Mouse (Mus musculus) liver, embryonic 14.5 days (tissue): ENCODE measurements at regions not wholly inside any gene's neighbourhood (a gene's known extent, or its start where the extent isn't known, plus 50 kb on each side); places are given as distances from the start of the nearest gene placed in this dataset.
"Not testable (repeated sequence)": the region's sequence is repeated elsewhere in the genome, so short reads cannot be mapped to it uniquely, and the experiment has no call there.

ENCODE experiments used
- ATAC-seq: fragments of 200-750 bp; cut with Nextera tagmentation; 2 replicates; pipeline ENCODE4 v1.8.0; 2017; ENCODE audit warnings: moderate number of reproducible peaks, mild to moderate bottlenecking, moderate library complexity; ENCODE audit not compliant: insufficient read depth
- DNase-seq, 3 experiments: peaks; one replicate each; pipeline ENCODE4 v3.0.0-alpha.2; 2012 to 2013; ENCODE audit warnings: low read depth in 3 of 3, low spot score in 3 of 3
- H3K27ac ChIP-seq: fragments of 300-500 bp; sonication (generic); 2 replicates; pipeline ENCODE4 v1.5.1; 2014; ENCODE audit warnings: moderate library complexity, mild to moderate bottlenecking, control low read depth, inconsistent platforms
- H3K27me3 ChIP-seq: fragments of 300-500 bp; sonication (generic); 2 replicates; pipeline ENCODE4 v1.6.1; 2014; ENCODE audit warnings: mild to moderate bottlenecking, low read length, moderate library complexity; ENCODE audit not compliant: control insufficient read depth, insufficient read depth
- H3K36me3 ChIP-seq: fragments of 300-500 bp; sonication (generic); replicated peaks from 2 replicates; pipeline ENCODE4 v1.6.1; 2014; ENCODE audit warnings: low read depth; ENCODE audit not compliant: control insufficient read depth, insufficient read depth
- H3K4me1 ChIP-seq, 2 experiments: fragments of 200-500 bp in 1 of 2; fragments of 300-500 bp in 1 of 2; sonication (generic) in 1 of 2; replicated peaks; 2 replicates each; pipeline ENCODE4 v1.6.1; 2012 to 2014; ENCODE audit warnings: antibody characterized with exemption in 1 of 2, inconsistent platforms in 1 of 2, low read length in 1 of 2; ENCODE audit not compliant: control insufficient read depth in 2 of 2, insufficient read depth in 2 of 2
- H3K4me2 ChIP-seq: fragments of 300-500 bp; sonication (generic); 2 replicates; pipeline ENCODE4 v1.6.1; 2014; ENCODE audit warnings: low read depth, mild to moderate bottlenecking, control low read depth, moderate library complexity
- H3K4me3 ChIP-seq, 2 experiments: fragments of 200-500 bp in 1 of 2; fragments of 300-500 bp in 1 of 2; sonication (generic) in 1 of 2; 2 replicates each; pipeline ENCODE4 v1.5.1; 2012 to 2014; ENCODE audit warnings: low read depth in 2 of 2, low read length in 2 of 2, mild to moderate bottlenecking in 2 of 2, control low read depth in 1 of 2, inconsistent platforms in 1 of 2, moderate library complexity in 1 of 2; ENCODE audit not compliant: insufficient read depth in 1 of 2
- H3K9ac ChIP-seq: fragments of 300-500 bp; sonication (generic); replicated peaks from 2 replicates; pipeline ENCODE4 v1.6.1; 2014; ENCODE audit warnings: mild to moderate bottlenecking, control low read depth, moderate library complexity
- H3K9me3 ChIP-seq: fragments of 300-500 bp; sonication (generic); 2 replicates; pipeline ENCODE4 v1.6.1; 2016; ENCODE audit warnings: low read length, mixed read lengths; ENCODE audit not compliant: control insufficient read depth
- CTCF ChIP-seq: IDR thresholded peaks from 2 replicates; pipeline ENCODE4 v1.5.1; 2016; ENCODE audit warnings: antibody characterized with exemption, low read depth, control low read depth
- EP300 ChIP-seq: IDR thresholded peaks from 2 replicates; pipeline ENCODE4 v1.6.1; 2016; ENCODE audit warnings: antibody characterized with exemption, low read depth
- WGBS: fragments of 180-500 bp; shearing (Covaris S2); extraction: QIAGEN DNeasy Blood & Tissue Kit; methylation state at CpG from one replicate; pipeline ENCODE4 v1.1.7; 2014; ENCODE audit not compliant: insufficient replicate concordance; 5-methylcytosine and 5-hydroxymethylcytosine counted together

DNA sequence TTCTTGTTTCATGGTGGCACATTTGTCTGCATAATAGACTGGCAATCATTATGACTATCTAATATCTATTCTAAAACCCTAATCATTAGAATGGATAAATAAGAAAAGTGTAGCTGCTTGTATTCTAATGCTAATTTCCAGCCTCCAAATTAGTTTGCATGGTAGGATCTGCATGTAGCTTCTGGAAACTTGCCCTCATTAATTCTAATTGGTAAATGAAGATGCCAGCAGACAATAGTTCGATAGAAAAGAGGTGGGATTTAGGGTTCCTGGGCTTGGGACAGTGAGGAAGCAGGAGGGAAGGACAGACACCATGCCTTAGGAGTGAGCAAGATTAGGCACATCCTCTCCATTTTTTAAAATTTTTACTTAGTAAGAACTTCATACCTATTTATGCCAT, 1008.3 kb downstream of the Basp1 start:
- DNase-seq (no peak), ATAC-seq (no peak)
- Histone ChIP-seq H3K4me2 (no peak overlapping the region), H3K9me3 (no peaks in the 10 kb centered on the region), H3K4me3 (no peak overlapping the region), H3K4me1 (no peaks in the 10 kb centered on the region), H3K9ac (no peak overlapping the region), H3K36me3 (no peaks in the 10 kb centered on the region), H3K27ac (no peak overlapping the region), H3K27me3 (no peaks in the 10 kb centered on the region)
- WGBS: 24% methylated on average over 1 of the region's 1 CpGs
- no peak for TF ChIP-seq EP300
- TF ChIP-seq CTCF: no peak

DNA sequence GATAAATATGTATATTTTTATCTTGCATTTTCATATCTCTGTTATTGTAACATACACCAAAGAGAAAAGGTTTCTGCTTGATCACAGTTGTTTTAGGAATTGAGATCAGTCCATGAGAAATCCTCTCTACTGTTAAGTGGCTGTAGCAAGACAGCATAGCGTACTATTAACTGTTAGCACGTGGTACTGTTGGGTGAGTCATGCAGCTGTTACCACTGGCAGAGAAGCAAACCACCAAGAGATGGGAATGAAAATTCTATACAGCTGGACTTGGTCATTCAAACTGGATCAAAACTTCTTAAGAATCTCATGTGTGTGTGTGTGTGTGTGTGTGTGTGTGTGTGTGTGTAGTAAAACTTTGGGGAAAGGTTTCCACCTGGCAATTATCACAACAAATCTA, 1013.5 kb downstream of the Basp1 start:
- Histone ChIP-seq H3K27me3 (no peaks in the 10 kb centered on the region), H3K9me3 (no peaks in the 10 kb centered on the region), H3K4me1 (no peaks in the 10 kb centered on the region), H3K9ac (no peak overlapping the region), H3K4me3 (no peak overlapping the region), H3K36me3 (no peaks in the 10 kb centered on the region), H3K4me2 (no peak overlapping the region), H3K27ac (no peak overlapping the region)
- WGBS: 63% methylated on average over 2 of the region's 2 CpGs
- DNase-seq: no peak
- TF ChIP-seq CTCF (no peak), EP300 (no peak)
- no peak for ATAC-seq

DNA sequence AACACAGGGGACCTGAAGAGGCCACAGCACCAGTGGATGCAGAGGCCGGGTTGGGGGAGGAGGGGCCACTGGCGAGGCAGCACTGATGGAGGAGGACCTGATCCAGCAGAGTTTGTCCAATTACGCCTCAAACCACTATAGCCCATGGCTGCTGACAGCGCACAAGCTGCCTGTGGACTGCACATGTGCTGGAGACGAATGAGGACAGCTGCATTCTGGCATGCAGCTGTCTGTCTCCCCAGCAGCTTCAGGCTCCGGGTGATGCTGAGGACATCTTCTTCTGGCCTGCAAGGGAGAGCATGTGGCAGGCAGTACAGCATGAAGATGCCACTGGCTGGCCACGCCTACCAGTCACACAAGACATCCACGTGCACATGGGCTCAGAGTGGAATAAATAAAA, 1055.2 kb downstream of the Basp1 start:
- Histone ChIP-seq H3K9ac (no peak overlapping the region), H3K36me3 (no peaks in the 10 kb centered on the region), H3K27ac (no peak overlapping the region), H3K4me2 (no peak overlapping the region), H3K9me3 (no peaks in the 10 kb centered on the region), H3K4me3 (no peak overlapping the region), H3K4me1 (no peaks in the 10 kb centered on the region), H3K27me3 (no peaks in the 10 kb centered on the region)
- ATAC-seq (no peak), DNase-seq (no peak)
- 54% methylated on average over 8 of the region's 8 CpGs for WGBS
- no peak for TF ChIP-seq EP300
- TF ChIP-seq CTCF: no peak

GRCm38 (mm10) chr15:24348975-24349560, 1064.5 kb downstream of the Basp1 start:
- H3K36me3 ChIP-seq: no peaks in the 10 kb centered on the region
- H3K27me3 ChIP-seq: no peaks in the 10 kb centered on the region
- no peak overlapping the region for H3K4me2 ChIP-seq
- no peaks in the 10 kb centered on the region for H3K9me3 ChIP-seq
- H3K9ac ChIP-seq: no peak overlapping the region
- 55% methylated on average over 1 of the region's 1 CpGs for WGBS
- no peak for DNase-seq
- H3K4me1 ChIP-seq: no peaks in the 10 kb centered on the region
- TF ChIP-seq EP300: no peak
- TF ChIP-seq CTCF: no peak
- H3K4me3 ChIP-seq: no peak overlapping the region
- no peak for ATAC-seq
- no peak overlapping the region for H3K27ac ChIP-seq

GRCm38 (mm10) chr15:24335876-24336275, 1077.7 kb downstream of the Basp1 start:
- H3K27me3 ChIP-seq, H3K36me3 ChIP-seq, ATAC-seq, H3K9ac ChIP-seq, H3K9me3 ChIP-seq, H3K27ac ChIP-seq, H3K4me1 ChIP-seq, DNase-seq, H3K4me3 ChIP-seq, H3K4me2 ChIP-seq: not testable (repeated sequence)
- 54% methylated on average over 1 of the region's 1 CpGs for WGBS

- H3K4me3 ChIP-seq, ATAC-seq, H3K9me3 ChIP-seq, H3K9ac ChIP-seq, H3K4me1 ChIP-seq, H3K4me2 ChIP-seq, H3K27ac ChIP-seq, DNase-seq, H3K36me3 ChIP-seq, H3K27me3 ChIP-seq: not testable (repeated sequence)
- 68% methylated on average over 3 of the region's 3 CpGs for WGBS
Measured at GRCm38 (mm10) chr15:24303123-24303522, 1110.4 kb downstream of the Basp1 start.
